Mouse (Mus musculus): Measurements from ENCODE around the gene Ghrh. TPM values are rescaled to one million over a fixed set of nuclear protein-coding genes. Genes with fewer than 3 reads are reported as not detected.
"Not testable (repeated sequence)": the region's sequence is repeated elsewhere in the genome, so short reads cannot be mapped to it uniquely, and the experiment has no call there.

Ghrh gene
- not detected in 2 replicates for polyA plus RNA-seq (2012; ENCODE audit: insufficient read depth, insufficient read length, missing spikeins)

DNA sequence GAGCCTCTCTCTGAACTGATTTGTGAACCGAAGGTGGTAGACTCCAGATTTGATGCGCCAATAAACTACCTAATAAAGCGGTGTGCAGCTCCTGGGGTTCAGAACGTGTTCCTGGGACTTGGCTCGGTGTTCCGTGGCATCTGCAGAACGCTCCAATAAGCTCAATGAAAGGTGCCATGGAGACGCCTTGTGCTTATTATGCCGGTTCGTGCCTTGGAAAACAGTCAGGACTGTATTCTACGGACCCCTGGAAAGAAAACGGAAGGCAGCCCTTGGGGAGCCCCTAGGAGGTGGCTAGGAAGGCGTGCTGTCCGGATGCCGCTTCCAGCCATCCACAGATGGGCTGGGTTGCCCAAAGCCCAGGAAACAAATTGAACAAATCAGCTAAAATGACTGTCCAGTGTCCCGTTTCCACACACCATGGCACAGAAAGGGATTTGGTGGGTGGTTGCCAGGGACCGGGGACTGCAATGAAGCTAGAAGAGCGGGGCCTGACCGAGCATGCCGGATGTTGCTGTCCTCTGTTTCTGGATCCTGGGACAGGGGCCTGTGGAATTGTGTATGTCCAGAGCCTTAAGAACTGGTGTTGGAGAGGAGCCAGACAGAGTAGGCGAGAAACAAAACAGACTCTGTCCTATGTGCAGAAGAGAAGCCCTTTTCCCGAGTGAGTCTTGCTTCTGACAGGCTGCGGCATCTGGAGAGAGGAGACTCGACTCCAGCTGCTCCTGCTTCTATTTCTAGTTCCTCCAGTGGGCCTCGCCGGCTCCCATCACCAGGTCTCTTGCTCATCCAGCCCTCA is at the start of gene Ghrh:
TSS of gene Ghrh (minus strand) at position 146 of the 799 bp plus-strand sequence.
- Histone ChIP-seq H3K4me3 (ENCODE audit: insufficient read depth, low read depth, low read length) (no peak within 1 kb of the TSS), H3K27ac (replicated peaks; ENCODE audit: low read depth, low read length) (no peak within 1 kb of the TSS)

DNA sequence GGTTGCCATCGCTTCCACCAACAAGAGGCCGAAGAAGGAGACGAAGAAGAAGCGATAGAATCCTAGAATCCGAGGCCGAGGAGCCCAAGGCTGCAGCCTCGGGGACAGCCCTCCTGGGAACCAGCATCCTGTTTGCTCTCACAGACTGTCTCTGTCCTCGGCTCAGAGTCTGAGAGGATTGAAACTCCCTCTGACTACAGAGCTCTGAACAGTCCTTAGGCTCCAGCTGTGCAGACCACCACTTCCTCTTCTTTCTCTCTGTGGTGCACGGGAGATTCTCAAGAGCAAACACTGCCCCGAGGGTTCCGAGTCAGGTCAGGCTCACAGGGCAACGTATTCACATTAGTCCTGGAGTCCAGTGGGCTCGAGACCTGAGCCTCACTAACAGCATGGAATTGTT is 48.7 kb upstream of the Ghrh start:
- Histone ChIP-seq H3K27ac (replicated peaks; ENCODE audit: low read depth, low read length) (no peak overlapping the region; the same call in 1 of the 2 replicates), H3K4me3 (ENCODE audit: insufficient read depth, low read depth, low read length) (no peak overlapping the region), H3K4me1 (ENCODE audit: control insufficient read depth, insufficient read depth, insufficient read length, low read length) (no peaks in the 10 kb centered on the region)

More for the DNA sequence above, at the start of gene Ghrh:
- H3K4me1 ChIP-seq (ENCODE audit: control insufficient read depth, insufficient read depth, insufficient read length, low read length) = no peaks in the 10 kb centered on the region

DNA sequence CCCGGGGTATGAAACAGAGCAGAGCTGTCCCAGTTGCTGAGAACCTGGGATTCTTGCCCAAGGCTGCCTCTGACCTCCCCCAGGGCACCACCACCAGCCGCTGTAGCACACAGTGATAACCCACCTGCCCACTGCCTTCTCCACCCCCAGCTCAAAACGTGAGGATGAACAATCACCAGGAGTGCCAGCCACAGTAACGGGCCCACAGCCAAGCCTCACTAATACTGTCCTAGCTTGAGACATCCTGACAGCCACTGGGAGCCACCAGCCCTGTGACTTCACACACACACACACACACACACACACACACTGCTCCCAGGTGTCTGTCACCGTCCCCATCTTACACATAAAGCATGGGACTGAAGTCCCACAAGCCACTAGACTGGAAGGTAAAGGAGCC is 48.1 kb upstream of the Ghrh start:
- H3K4me1 ChIP-seq (ENCODE audit: control insufficient read depth, insufficient read depth, insufficient read length, low read length) = no peaks in the 10 kb centered on the region
- no peak overlapping the region for H3K4me3 ChIP-seq (ENCODE audit: insufficient read depth, low read depth, low read length)
- H3K27ac ChIP-seq (replicated peaks; ENCODE audit: low read depth, low read length) = no peak overlapping the region; the same call in 1 of the 2 replicates

DNA sequence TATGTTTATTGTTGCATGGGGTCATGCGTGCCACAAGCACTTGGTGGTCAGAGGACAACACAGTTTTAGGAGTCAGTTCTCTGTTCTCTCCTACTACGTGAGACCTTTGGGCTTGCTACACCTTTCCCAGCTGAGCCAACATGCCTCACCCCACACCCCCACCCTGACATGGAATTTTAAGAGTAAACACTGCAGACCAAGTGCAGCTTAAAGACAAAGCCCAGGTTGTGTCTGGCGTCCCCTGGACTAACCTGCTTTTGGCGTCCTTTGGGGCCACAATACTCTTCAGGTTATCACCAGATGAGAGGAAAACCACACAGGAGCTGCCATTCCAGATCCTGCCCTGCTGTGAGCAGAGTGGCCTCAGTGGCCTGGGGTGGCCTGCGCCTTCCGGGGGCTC is 47.6 kb upstream of the Ghrh start:
- no peak overlapping the region for H3K27ac ChIP-seq (replicated peaks; ENCODE audit: low read depth, low read length)

DNA sequence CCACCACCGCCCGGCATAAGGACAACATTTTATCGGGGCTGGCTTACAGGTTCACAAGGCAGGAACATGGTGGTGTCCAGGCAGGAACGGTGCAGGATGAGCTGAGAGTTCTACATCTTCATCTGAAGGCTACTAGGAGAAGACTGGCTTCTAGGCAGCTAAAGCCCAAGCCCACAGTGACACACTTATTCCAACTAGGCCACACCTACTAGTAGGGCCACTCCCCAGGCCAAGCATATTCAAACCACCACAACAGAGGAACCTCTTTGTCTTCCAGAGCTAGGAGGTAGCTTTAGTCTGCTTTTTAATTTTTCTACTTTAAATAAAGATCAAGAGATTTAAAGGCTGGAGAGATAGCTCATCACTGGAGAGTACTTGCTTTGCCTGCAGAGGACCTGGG is 46.2 kb upstream of the Ghrh start:
- H3K4me1 ChIP-seq (ENCODE audit: control insufficient read depth, insufficient read depth, insufficient read length, low read length) = no peaks in the 10 kb centered on the region
- no peak overlapping the region for H3K27ac ChIP-seq (replicated peaks; ENCODE audit: low read depth, low read length)
- no peak overlapping the region for H3K4me3 ChIP-seq (ENCODE audit: insufficient read depth, low read depth, low read length)

More for the DNA sequence above, 47.6 kb upstream of the Ghrh start:
- Histone ChIP-seq H3K4me1 (ENCODE audit: control insufficient read depth, insufficient read depth, insufficient read length, low read length) (no peaks in the 10 kb centered on the region), H3K4me3 (ENCODE audit: insufficient read depth, low read depth, low read length) (no peak overlapping the region)

DNA sequence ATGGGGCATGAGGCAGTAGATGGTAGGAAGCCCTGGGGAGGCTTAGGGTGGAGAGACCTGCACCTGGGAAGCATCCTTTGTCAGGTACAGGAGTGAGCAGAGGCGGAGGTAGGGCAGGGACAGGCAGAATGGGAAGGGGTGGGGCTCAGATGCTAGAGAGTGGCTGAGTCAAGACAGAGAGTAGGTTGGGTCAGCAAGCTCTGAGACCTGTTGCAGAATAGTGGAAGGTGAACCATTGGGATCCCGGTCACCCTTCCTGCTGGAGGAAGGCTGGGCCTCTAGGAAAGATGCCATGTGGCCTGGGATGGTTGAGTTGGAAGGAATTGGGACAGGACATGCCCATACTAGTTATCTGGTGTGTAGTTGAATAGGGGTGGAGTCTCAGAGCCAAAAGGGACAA is 45.0 kb upstream of the Ghrh start:
- Histone ChIP-seq H3K4me3 (ENCODE audit: insufficient read depth, low read depth, low read length) (no peak overlapping the region), H3K27ac (replicated peaks; ENCODE audit: low read depth, low read length) (no peak overlapping the region), H3K4me1 (ENCODE audit: control insufficient read depth, insufficient read depth, insufficient read length, low read length) (no peaks in the 10 kb centered on the region)

DNA sequence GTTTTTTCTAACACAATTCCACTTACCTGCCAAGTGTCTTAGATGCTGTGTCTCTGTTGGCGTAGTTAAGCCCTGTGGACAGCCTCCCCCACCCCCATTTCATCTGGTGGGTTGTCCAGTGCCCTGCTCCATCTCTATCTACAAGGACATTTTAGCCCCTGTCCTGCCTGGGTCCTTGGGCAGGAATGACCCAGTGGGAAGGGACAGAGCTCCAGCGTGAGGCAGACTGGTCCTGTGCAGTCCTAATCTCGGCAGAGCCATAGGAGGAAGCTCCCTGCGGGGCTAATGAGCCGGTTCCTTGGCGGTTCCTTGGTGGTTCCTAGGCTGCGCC is 42.2 kb upstream of the Ghrh start:
- Histone ChIP-seq H3K4me1 (ENCODE audit: control insufficient read depth, insufficient read depth, insufficient read length, low read length) (no peaks in the 10 kb centered on the region), H3K4me3 (ENCODE audit: insufficient read depth, low read depth, low read length) (no peak overlapping the region)

DNA sequence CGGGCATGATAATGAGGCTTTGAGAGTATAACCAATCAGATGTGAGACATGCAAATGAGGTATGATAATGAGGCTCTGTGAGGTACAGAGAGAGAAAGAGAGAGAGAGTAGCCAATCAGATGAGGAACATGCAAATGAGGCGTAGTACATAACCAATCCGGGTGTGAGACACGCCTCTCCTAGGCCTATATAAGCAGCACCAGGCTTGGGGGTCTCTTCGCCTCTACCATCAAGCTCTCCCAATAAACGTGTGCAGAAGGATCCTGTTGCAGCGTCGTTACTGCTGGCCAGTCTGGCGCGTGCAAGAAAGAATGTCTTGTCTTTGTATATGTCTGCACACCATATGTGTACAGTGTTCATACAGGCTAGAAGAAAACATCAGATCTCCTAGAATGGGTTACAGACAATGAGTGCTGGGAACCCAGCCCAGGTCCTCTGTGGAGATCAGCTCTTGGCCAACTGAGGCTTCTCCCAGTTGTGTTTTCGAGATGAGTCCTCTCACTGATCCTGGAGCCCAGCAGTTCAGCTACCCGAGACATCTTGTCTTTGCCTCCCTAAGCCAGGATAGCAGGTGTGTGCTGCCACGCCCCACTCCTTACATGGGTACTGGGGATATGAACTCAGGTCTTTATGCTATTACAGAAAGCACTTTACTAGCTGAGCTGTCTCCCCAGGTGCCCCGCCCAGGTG is 41.7 kb upstream of the Ghrh start:
- not testable (repeated sequence) for H3K4me3 ChIP-seq (ENCODE audit: insufficient read depth, low read depth, low read length); H3K4me1 ChIP-seq (ENCODE audit: control insufficient read depth, insufficient read depth, insufficient read length, low read length)

More for the DNA sequence above, 42.2 kb upstream of the Ghrh start:
- no peak overlapping the region for H3K27ac ChIP-seq (replicated peaks; ENCODE audit: low read depth, low read length)

DNA sequence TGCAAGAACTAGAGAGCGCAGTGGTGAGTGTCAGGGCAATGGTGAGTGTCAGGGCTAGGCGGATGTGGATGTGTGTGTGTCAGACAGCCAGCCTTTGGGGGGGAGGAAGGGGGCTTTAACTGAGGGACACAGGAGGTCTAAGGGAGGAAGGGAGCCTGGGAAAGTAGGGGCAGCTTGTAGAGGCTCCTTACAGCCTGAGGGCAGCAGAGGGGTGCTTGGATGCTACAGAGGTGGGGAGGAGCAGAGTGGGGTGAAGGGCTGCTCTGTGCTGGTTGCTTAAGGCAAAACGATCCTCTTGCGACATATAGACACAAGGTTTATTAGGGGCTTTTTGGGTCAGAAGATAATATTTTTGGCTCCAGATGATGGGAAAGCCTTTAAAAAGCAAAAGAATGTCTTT is 37.5 kb upstream of the Ghrh start:
- Histone ChIP-seq H3K4me1 (ENCODE audit: control insufficient read depth, insufficient read depth, insufficient read length, low read length) (no peaks in the 10 kb centered on the region), H3K27ac (replicated peaks; ENCODE audit: low read depth, low read length) (no peak overlapping the region), H3K4me3 (ENCODE audit: insufficient read depth, low read depth, low read length) (no peak overlapping the region)

More for the DNA sequence above, 41.7 kb upstream of the Ghrh start:
- not testable (repeated sequence) for H3K27ac ChIP-seq (replicated peaks; ENCODE audit: low read depth, low read length)

DNA sequence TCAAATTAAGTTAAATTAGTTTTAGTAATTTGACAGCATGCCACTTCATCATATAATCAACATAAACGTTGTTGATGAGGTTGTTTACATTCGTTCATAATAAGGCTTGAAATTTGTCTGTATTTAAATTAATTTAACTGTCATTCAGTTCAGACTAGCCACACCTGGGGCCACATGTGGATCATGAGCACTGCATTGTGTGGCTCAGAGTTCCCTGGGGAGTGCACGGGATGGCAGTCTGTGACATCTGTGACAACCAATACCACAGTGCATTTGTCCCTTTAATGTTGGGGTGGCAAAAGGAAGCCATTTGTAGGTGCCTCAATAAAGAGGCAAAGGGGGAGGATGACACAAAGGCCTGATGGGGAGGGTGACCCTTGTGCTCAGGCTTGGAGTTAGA is 29.7 kb upstream of the Ghrh start:
- Histone ChIP-seq H3K4me1 (ENCODE audit: control insufficient read depth, insufficient read depth, insufficient read length, low read length) (peaks cover 12% of the 10 kb centered on the region), H3K4me3 (ENCODE audit: insufficient read depth, low read depth, low read length) (no peak overlapping the region), H3K27ac (replicated peaks; ENCODE audit: low read depth, low read length) (no peak overlapping the region)

DNA sequence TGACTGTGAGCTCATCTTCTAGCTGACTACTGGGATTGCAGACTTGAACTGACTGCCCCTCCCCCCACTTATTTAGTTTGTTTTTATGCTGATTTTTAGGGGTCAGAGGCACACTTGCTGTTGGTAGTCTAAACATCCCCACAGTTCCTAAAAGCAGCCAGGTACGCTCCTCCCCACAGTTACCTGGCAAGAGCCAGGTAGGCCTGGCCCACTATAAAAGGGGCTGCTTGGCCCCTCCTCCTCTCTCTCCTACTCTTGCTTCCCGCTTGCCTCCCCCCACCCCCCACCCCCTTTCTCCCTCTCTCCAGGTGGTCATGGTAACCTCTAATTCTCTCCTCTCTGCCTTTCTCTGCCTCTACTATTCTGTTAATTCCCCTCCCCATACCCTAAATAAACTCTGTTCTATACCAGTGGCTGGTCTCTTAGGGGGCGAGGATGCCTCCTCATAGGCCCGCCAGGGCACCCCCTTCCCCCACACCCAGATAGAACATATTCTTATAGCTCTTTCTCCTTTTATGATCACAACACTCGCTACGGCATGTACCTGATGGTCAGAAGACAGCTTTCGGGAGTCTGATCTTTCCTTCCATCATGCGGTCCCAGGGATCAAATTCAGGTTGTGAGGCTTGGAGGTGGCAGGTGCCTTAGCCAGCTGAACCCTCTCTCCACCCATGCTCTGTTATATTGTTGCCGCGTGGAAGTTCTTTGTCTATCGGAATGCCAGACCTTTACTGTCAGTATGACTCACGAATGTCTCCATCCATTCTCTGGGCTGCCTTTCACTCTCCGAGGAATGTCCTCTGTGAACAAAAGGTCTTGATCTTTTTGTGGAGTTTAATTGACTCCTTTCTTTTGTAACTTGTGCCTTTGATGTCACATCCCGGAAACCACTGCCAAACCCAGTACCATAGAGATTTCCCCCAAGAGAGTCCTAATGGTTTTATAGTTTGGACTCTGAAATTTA is 28.8 kb upstream of the Ghrh start:
- Histone ChIP-seq H3K4me1 (ENCODE audit: control insufficient read depth, insufficient read depth, insufficient read length, low read length) (peaks cover 12% of the 10 kb centered on the region), H3K27ac (replicated peaks; ENCODE audit: low read depth, low read length) (no peak overlapping the region), H3K4me3 (ENCODE audit: insufficient read depth, low read depth, low read length) (no peak overlapping the region)

DNA sequence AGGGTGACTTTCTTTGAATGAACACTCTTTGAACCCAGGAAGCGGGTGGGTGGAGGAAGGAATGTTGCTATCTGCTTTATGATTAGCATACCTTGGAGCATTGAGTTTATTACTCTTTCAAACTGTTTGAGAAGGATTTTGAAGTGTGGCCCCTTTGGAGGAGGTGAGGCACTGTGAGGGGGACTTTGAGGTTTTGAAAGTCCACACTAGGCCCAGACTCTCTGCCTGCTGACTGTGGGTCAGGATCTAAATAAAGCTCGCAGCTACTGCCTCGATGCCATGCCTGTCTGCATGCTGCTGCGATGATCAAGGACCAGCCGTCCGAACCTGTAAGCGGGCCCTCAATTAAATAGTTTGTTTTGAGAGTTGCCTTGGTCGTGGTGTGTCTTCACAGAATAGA is 27.7 kb upstream of the Ghrh start:
- H3K27ac ChIP-seq (replicated peaks; ENCODE audit: low read depth, low read length) = no peak overlapping the region
- peaks cover 12% of the 10 kb centered on the region for H3K4me1 ChIP-seq (ENCODE audit: control insufficient read depth, insufficient read depth, insufficient read length, low read length)
- H3K4me3 ChIP-seq (ENCODE audit: insufficient read depth, low read depth, low read length) = no peak overlapping the region

DNA sequence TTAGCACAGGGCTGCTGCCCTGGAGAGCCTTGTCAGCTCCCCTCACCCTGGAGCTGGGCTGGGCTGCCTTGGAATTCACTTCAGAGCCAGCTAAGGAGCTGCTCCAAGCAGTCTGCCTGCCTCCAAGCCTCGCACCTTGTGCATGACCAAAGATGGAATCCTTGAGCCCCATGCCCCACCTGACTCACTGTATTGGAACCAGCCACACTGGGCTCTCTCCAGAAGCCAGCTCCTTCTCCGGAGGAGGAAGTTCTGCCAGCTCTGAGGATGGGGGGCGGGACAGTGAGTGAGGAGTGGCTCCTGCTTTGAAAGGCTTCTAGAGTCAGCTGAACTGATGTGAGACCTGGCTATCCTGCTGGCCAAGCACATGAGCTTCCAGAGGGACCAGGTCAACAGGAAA is 26.4 kb upstream of the Ghrh start:
- Histone ChIP-seq H3K4me1 (ENCODE audit: control insufficient read depth, insufficient read depth, insufficient read length, low read length) (peaks cover 12% of the 10 kb centered on the region), H3K27ac (replicated peaks; ENCODE audit: low read depth, low read length) (no peak overlapping the region), H3K4me3 (ENCODE audit: insufficient read depth, low read depth, low read length) (no peak overlapping the region)

DNA sequence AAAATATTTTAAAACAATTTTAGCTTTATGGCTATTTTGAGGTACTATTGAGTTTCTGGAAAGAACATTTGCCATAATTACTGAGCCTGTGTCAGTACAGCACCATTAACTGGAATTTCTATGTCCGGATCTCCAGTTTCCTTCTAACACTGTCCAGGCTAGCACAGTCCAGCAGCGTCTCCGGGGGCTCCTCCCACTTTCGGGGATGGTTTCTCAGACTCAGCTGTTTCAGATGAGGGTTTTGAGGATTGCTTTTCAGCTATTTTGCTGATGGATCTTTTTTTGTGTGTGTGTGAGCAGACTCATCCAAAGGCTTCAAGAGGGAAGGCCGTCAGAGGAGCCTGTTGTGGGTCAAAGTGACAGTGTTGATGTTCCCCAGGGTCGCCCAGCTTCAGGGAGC is 24.4 kb upstream of the Ghrh start:
- Histone ChIP-seq H3K4me3 (ENCODE audit: insufficient read depth, low read depth, low read length) (no peak overlapping the region), H3K27ac (replicated peaks; ENCODE audit: low read depth, low read length) (no peak overlapping the region), H3K4me1 (ENCODE audit: control insufficient read depth, insufficient read depth, insufficient read length, low read length) (peaks cover 14% of the 10 kb centered on the region)

DNA sequence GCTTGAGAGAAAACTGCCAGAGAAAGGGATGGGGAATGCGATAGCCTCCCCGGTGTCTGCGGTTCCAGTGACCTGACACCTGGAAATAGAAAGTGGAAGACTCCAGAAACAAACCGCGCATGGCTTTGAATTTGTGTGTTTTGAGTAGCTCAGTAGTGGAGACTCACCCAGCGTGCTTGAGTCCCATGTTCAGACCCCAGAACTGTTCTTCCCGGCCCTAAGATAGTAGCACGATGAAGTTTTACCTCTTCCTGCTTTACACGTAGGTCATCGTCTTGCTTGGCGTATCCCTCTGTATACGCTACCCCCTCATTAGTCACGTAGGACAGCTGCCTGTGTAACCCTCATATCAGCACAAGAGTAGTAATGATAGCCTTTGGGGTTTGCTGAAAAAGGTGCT is 20.7 kb upstream of the Ghrh start:
- peaks cover 3% of the 10 kb centered on the region for H3K4me1 ChIP-seq (ENCODE audit: control insufficient read depth, insufficient read depth, insufficient read length, low read length)
- peak overlapping the region; percentile 64 for H3K27ac ChIP-seq (replicated peaks; ENCODE audit: low read depth, low read length)
- peak overlapping the region; percentile 98 for H3K4me3 ChIP-seq (ENCODE audit: insufficient read depth, low read depth, low read length)

Data from brown adipose tissue, adult 24 weeks (tissue).